Mouse (Mus musculus) lung, postnatal 0 days (tissue): ENCODE measurements around the gene Hdgfl2.

Source experiments
- CTCF ChIP-seq: IDR thresholded peaks from 2 replicates; pipeline ENCODE4 v1.5.1; 2016; ENCODE audit warnings: antibody characterized with exemption, mild to moderate bottlenecking
- EP300 ChIP-seq: IDR thresholded peaks from 2 replicates; pipeline ENCODE4 v1.6.1; 2016; ENCODE audit warnings: antibody characterized with exemption, mild to moderate bottlenecking, control low read depth

DNA sequence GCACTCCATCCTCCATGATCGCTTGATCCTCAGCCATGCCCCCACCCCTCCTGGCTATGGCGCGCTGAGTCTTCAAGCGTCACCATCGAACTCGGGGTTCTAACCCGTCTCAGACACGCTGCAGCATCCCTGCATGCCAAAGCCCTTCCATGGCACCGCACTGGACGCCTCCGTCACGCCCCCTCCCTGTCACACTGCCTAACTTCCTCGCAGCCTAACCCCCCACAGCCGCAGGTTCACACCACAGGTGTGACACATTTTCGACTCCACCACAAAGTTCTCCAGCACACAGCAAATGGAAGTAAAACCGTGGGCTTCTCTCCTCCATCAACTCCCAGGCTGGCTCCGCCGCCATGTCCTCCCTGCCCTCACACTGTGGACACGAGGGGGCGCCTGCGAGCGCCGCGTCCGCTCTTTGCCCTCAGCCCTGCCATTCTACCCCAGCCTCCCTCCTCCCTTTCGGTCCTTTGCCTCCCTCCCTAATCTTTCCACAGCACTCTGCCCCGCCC is 55.1 kb downstream of the Hdgfl2 start:
- TF ChIP-seq CTCF (peak; percentile 90), EP300 (no peak)
